Mouse (Mus musculus) G1E (cell line): ENCODE measurements around the gene Tctex1d1.

Source experiments
- CTCF ChIP-seq: IDR thresholded peaks from 2 replicates; pipeline ENCODE4 v1.5.1; 2012; ENCODE audit warnings: low read depth, low read length, inconsistent platforms, mixed read lengths
- GATA1 ChIP-seq: IDR thresholded peaks from 2 replicates; pipeline ENCODE4 v1.6.1; 2012; ENCODE audit warnings: borderline replicate concordance, low read length, inconsistent platforms, mixed read lengths
- POLR2AphosphoS5 ChIP-seq: IDR thresholded peaks from 2 replicates; pipeline ENCODE4 v1.6.1; 2012; ENCODE audit warnings: low read depth, low read length, inconsistent platforms; ENCODE audit not compliant: insufficient replicate concordance
- TAL1 ChIP-seq: conservative IDR thresholded peaks from 2 replicates; pipeline ENCODE4 v1.6.1; 2012; ENCODE audit warnings: low read depth, low read length, inconsistent platforms, mixed read lengths

- TF ChIP-seq POLR2AphosphoS5: no peak
- TF ChIP-seq GATA1: no peak
- TF ChIP-seq CTCF: no peak
- TF ChIP-seq TAL1: no peak
These were observed 13.3 kb downstream of the Tctex1d1 start for GRCm38 (mm10) chr4:102991685-102992084.
